Mouse (Mus musculus) MEL (cell line): ENCODE measurements at regions not wholly inside any gene's neighbourhood (a gene's known extent, or its start where the extent isn't known, plus 50 kb on each side); places are given as distances from the start of the nearest gene placed in this dataset.

Experiments
- CTCF ChIP-seq, 3 experiments: IDR thresholded peaks in 2 of 3; conservative IDR thresholded peaks in 1 of 3; 2 replicates each; pipeline ENCODE4 v1.5.1; 2011 to 2012; ENCODE audit warnings: low read length in 3 of 3, low read depth in 2 of 3, mild to moderate bottlenecking in 2 of 3, improper control_type of control experiment in 1 of 3, inconsistent platforms in 1 of 3, mixed read lengths in 1 of 3, moderate library complexity in 1 of 3; ENCODE audit not compliant: control insufficient read depth in 1 of 3, insufficient read depth in 1 of 3, poor library complexity in 1 of 3, severe bottlenecking in 1 of 3
- EP300 ChIP-seq, 2 experiments: IDR thresholded peaks; 2 replicates each; pipeline ENCODE4 v1.6.1; 2011; ENCODE audit warnings: improper control_type of control experiment in 2 of 2, low read length in 2 of 2, low read depth in 1 of 2, mild to moderate bottlenecking in 1 of 2
- HCFC1 ChIP-seq: IDR thresholded peaks from 2 replicates; pipeline ENCODE4 v1.6.1; 2012; ENCODE audit warnings: low read depth, mild to moderate bottlenecking, inconsistent platforms, low read length, improper control_type of control experiment, moderate library complexity
- MAX ChIP-seq: IDR thresholded peaks from 2 replicates; pipeline ENCODE4 v1.6.1; 2011; ENCODE audit warnings: low read length, improper control_type of control experiment
- MAZ ChIP-seq: IDR thresholded peaks from 2 replicates; pipeline ENCODE4 v1.6.1; 2012; ENCODE audit warnings: low read depth, mild to moderate bottlenecking, inconsistent platforms, low read length, improper control_type of control experiment
- MXI1 ChIP-seq: IDR thresholded peaks from 2 replicates; pipeline ENCODE4 v1.6.1; 2011; ENCODE audit warnings: mild to moderate bottlenecking, low read depth, low read length, improper control_type of control experiment
- MYC ChIP-seq: IDR thresholded peaks from 2 replicates; pipeline ENCODE4 v1.6.1; 2011; ENCODE audit warnings: low read depth, mild to moderate bottlenecking, low read length, improper control_type of control experiment, moderate library complexity
- POLR2A ChIP-seq, 2 experiments: IDR thresholded peaks; 2 replicates each; pipeline ENCODE4 v1.6.1; 2011 to 2012; ENCODE audit warnings: low read length in 2 of 2, mild to moderate bottlenecking in 2 of 2, control low read depth in 1 of 2, improper control_type of control experiment in 1 of 2, low read depth in 1 of 2, moderate library complexity in 1 of 2; ENCODE audit not compliant: control insufficient read depth in 1 of 2, insufficient read depth in 1 of 2, poor library complexity in 1 of 2
- POLR2AphosphoS2 ChIP-seq: IDR thresholded peaks from 2 replicates; pipeline ENCODE4 v1.6.1; 2011; ENCODE audit warnings: low read length, improper control_type of control experiment
- USF1 ChIP-seq: IDR thresholded peaks from 2 replicates; pipeline ENCODE4 v1.6.1; 2014; ENCODE audit warnings: low read depth, mild to moderate bottlenecking, inconsistent platforms, low read length, improper control_type of control experiment, moderate library complexity
- USF2 ChIP-seq, 2 experiments: IDR thresholded peaks; 2 replicates each; pipeline ENCODE4 v1.6.1; 2011 to 2012; ENCODE audit warnings: improper control_type of control experiment in 2 of 2, low read length in 2 of 2, borderline replicate concordance in 1 of 2, inconsistent platforms in 1 of 2, low read depth in 1 of 2, mild to moderate bottlenecking in 1 of 2; ENCODE audit not compliant: insufficient read depth in 1 of 2

GRCm38 (mm10) chr13:115427091-115428033 is 325.6 kb upstream of the Itga1 start:
- TF ChIP-seq USF1 (no peak), CTCF (IDR thresholded peaks at IDR 0.05 in 2 of 3, conservative IDR thresholded peaks at IDR 0.05 in 1 of 3; ENCODE audit: control insufficient read depth in 1 of 3, insufficient read depth in 1 of 3, low read depth in 2 of 3, low read length in 3 of 3, poor library complexity in 1 of 3, severe bottlenecking in 1 of 3) (no peak), POLR2A (IDR thresholded peaks at IDR 0.05; ENCODE audit: control insufficient read depth in 1 of 2, insufficient read depth in 1 of 2, low read depth in 1 of 2, low read length in 2 of 2, poor library complexity in 1 of 2) (no peak), POLR2AphosphoS2 (no peak), EP300 (IDR thresholded peaks at IDR 0.05; ENCODE audit: low read depth in 1 of 2, low read length in 2 of 2) (no peak), USF2 (IDR thresholded peaks at IDR 0.05; ENCODE audit: borderline replicate concordance in 1 of 2, insufficient read depth in 1 of 2, low read depth in 1 of 2, low read length in 2 of 2) (no peak), MXI1 (no peak), HCFC1 (no peak), MAZ (no peak), MYC (no peak), MAX (no peak)
